Mouse (Mus musculus) cerebellum, adult 9-11 months (tissue): Measurements from ENCODE around the gene B4galt2.

Source experiments
- DNase-seq: peaks from one replicate; pipeline ENCODE4 v3.0.0; 2022

The B4galt2 gene

DNA sequence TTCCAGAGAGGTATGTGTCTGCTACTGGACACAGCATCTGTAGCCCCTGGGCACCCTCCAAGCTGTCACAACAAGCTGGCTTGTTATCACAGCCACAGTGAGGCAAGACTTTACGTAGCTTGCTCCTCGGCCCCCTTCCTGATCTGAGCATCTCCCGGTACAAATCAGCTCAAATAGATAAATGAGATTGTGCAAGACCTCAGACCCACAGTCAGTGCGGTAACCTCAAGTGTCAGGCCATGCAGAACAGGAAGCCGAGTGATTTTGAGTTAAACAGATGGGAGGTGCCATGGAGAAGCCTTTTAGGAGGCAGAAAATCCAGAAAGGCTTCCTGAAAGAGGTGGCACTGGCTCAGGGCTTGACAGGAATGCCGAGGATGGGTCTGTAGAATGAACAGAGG, 16.3 kb downstream of the B4galt2 start:
- DNase-seq = no peak

GRCm38 (mm10) chr4:117866083-117866482, 17.2 kb downstream of the B4galt2 start:
- no peak for DNase-seq

GRCm38 (mm10) chr4:117862823-117863222, 20.5 kb downstream of the B4galt2 start:
- no peak for DNase-seq

- DNase-seq = no peak
Observed at GRCm38 (mm10) chr4:117860570-117860969, 22.7 kb downstream of the B4galt2 start.

- DNase-seq = peak; percentile 70
Observed at GRCm38 (mm10) chr4:117858794-117859193, 24.5 kb downstream of the B4galt2 start.

DNA sequence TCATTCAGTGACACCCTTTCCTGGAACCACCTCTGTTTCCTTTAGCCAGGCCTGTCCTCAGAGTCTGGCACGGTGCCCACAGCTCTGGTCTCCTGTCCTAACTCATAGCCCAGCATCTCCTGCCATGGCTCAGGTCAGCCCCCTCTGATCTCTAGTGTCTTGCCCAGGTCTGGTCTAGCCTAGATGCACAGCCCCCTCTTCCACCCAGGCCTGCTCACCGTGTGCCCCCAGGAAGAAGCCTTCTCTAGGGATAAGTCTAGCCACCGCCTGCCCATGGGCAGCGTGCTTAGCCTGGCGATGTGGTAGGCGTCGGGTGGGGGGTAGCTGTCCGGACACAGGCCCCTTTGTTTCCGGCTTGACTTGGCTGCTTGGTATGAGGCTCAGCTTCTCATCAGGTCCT, 28.1 kb downstream of the B4galt2 start:
- DNase-seq = peak; percentile 51

DNA sequence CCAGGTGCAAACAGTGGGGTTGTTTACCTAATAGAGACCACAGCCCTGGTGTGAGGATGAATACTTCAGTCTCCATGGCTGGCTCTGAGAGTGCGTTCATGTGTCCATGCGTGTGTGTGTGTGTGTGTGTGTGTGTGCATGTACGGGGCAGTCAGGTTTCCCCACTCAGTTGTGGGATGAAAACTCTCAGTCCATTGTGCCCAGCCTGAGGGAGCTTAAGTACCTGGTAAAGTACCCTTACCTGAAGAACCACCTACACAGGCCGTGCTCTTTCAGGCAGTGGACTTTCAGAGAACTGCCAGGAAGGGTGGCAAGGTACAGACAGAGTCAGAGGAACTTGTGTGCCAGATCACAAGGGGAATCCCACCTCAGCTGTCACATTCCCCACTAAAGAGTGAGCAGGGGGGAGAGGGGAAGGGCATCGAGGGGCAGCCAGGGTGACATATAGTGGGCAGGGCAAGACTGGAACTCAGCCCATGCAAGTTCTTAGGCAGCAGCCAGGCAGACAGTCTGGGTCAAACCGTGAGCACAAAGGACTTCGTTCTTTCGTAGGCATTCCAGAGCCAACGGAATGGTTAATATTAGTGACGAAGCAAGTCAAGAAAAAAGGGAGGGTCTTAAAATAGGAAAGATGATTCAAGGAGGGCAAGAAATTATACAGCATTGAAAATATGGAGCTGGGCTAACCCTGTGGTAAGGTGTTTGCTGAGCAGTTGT, 31.0 kb downstream of the B4galt2 start:
- no peak for DNase-seq

- no peak for DNase-seq
Observed at GRCm38 (mm10) chr4:117850871-117851270, 32.4 kb downstream of the B4galt2 start.

GRCm38 (mm10) chr4:117850176-117850575, 33.1 kb downstream of the B4galt2 start:
- DNase-seq = peak; percentile 49

DNA sequence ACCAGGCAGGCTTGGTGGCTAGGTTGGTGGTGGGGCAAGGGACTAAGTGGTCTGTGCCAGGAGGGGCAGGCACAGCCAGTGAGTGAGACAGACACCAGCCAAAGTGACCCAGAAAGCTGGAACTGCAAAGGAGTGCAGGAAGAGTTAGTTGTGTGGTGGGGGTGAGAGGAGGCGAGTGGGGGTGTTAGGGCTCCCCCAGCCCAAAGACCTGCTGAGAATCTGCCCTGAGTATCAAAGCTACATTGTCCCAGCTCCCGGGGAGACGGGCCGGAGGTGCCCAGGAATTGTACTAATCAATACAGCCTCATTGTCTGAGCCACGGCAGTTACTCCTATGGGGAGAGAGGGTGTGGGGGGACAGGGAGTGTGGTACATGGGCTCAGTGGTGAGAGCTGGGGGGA, 33.8 kb downstream of the B4galt2 start:
- peak; percentile 47 for DNase-seq

DNA sequence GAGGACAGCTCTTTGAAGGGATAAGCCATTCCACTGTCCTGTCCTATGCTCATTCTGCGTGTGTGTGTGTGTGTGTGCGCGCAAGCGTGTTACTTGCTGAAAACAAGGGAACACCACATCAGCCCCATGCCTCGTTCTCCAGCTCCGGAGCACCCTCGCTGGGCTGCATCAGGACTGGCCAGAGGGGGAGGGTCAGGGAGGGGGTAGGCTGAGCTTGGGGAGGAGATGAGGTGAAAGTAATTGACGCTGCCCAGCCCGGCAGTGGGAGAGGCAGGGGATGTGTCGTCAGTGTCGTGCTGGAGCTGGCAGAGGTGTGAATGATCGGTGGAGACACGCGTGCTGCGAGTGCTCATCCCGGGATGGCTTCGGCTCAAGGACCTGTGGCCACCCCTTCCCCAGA, 34.2 kb downstream of the B4galt2 start:
- no peak for DNase-seq

DNA sequence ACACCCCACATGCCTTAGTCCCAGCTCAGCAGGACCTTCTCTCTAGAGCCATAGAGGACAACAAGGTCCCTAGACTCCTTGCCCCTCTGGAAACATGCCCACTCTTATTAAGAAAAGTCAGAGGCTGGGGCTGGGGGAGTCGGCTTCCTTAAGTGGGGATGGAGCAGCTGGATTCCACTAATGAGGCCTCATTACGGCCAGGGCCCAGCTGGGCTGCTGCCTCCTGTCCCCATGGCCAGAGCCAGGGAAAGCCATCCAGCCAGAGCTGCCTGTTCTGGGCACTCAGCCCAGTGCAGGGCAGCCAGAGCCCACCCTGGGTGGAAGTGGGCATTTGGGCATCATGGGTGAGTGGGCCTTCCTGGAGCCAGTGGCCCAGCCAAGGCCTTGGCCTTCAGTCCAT, 36.3 kb downstream of the B4galt2 start:
- DNase-seq = peak; percentile 53

DNA sequence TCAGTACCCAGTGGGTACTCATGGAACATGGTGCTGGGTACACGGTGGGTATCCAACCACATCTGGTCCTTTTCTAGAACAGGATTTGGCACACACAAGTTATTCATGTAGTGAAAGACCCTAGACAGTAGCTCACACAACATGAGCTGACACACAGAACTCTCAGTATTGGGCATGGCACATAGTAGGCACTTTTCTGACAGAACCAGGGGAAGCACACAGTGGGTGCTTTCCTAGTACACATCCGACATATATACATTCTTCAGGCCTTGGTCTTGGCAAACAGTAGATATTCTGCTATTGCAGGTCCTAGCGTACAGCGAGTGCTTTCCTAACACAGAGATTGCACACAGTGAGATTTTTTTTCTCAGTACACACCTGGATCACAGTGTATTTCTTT, 37.0 kb downstream of the B4galt2 start:
- no peak for DNase-seq

DNA sequence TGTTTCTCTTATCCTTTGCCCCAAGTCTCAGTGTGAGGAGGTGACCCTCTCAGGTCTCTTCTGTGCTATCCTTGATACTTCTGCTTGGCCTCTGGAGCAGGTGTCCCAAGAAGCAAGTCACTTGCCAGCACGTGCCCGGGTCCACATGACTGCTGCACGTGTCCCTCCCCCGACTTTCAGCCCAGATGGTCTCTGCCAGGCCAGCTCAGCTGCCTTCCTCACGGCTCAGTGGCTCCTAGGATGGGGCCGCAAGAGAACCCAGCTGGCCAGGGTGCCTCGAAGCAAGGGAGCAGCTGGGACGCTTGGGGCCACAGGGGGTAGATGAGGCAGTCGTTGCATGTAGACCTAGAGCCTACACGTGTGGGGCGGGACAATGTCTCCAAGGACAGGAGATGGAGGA, 38.0 kb downstream of the B4galt2 start:
- no peak for DNase-seq

DNA sequence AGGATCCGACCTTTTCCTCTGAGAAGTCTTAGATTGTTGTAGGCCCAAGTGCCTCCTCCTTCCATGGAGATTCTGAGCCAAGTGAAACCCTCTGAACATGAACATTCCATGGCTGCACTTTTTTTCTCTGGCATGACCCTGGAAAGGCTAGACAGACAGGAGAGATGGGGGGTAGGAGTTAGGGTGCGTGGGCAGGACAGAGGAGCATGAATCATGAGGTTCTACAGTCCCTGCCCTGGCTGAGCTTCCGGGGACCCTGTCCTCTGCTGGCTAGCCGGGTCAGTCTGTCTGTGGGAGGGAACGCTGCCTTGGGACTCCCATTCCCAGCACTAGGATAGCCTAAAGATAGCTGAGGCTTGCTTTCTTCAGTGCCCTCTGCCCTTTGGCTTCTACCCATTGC, 38.8 kb downstream of the B4galt2 start:
- DNase-seq = no peak

GRCm38 (mm10) chr4:117843101-117843500, 40.2 kb downstream of the B4galt2 start:
- DNase-seq = no peak

GRCm38 (mm10) chr4:117841566-117841965, 41.7 kb downstream of the B4galt2 start:
- no peak for DNase-seq

- no peak for DNase-seq
Observed at GRCm38 (mm10) chr4:117840821-117841220, 42.5 kb downstream of the B4galt2 start.

DNA sequence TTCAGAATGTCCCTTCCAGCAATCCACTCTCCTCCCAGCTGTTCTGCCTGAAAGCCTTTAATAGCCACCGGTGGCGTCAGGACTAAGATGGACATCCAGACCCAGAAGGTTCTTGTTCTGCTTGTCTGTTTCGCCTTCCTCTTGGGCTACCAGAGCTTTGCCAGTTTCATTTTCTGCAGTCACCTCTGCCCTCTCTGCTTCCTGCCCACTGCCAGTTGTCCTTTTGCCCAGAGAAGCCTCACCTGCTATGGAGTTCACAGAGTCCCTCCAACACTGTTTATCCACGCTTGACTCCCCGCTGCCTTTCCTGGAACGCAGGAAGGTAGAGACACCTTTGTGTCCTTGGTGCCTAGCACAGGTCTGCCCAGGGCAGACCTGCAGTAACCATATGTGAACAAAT, 43.9 kb downstream of the B4galt2 start:
- no peak for DNase-seq

GRCm38 (mm10) chr4:117837271-117837670, 46.0 kb downstream of the B4galt2 start:
- DNase-seq = peak; percentile 50

DNA sequence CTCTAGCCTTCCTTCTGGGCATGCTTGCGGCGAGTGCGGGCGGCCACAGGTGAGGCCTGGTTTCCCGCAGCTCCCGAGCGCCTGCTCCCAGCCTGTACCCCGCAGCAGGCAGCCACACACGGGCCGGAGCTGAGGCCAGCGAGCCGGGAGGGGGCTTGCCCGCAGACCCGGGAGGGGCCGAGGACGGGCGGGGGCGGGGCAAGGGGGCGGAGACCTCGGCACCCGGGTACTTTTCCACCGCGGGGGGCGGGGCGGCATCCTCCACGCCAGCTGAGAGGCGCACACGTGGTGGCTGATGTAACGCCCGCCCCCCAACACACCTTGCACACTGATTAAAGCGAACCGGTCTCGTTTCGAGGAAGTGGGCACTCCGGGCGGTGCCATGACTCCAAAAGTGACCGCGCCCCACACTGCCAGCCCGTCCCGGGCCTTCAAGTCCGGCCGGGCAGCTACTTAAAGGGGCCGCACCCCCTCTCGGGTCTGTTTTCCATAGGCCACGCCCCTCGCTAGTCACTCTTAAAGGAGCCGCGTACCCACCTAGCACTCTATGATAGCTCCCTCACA, 47.0 kb downstream of the B4galt2 start:
- peak; percentile 90 for DNase-seq

GRCm38 (mm10) chr4:117835531-117836111, 47.7 kb downstream of the B4galt2 start:
- peak; percentile 64 for DNase-seq

- peak; percentile 71 for DNase-seq
Observed at GRCm38 (mm10) chr4:117834845-117835530, 48.3 kb downstream of the B4galt2 start.

GRCm38 (mm10) chr4:117834457-117834844, 48.8 kb downstream of the B4galt2 start, which contains the start of gene Slc6a9:
Gene Slc6a9 (plus strand): TSS chr4:117834506.
- peak; percentile 33 for DNase-seq
